Mouse (Mus musculus) liver, embryonic 15.5 days (tissue): ENCODE data around the gene Mpv17. TPM values are rescaled to one million over a fixed set of nuclear protein-coding genes. Genes with fewer than 3 reads are reported as not detected.

Source experiments
- ATAC-seq: fragments of 200-750 bp; cut with Nextera tagmentation; 2 replicates; pipeline ENCODE4 v1.8.0; 2017; ENCODE audit warnings: moderate number of reproducible peaks, mild to moderate bottlenecking, moderate library complexity; ENCODE audit not compliant: insufficient read depth
- H3K27ac ChIP-seq: fragments of 300-500 bp; sonication (generic); replicated peaks from 2 replicates; pipeline ENCODE4 v1.5.1; 2015; ENCODE audit warnings: mild to moderate bottlenecking, inconsistent platforms
- H3K27me3 ChIP-seq: fragments of 300-500 bp; sonication (generic); 2 replicates; pipeline ENCODE4 v1.6.1; 2015; ENCODE audit warnings: mild to moderate bottlenecking, inconsistent platforms
- H3K36me3 ChIP-seq: fragments of 300-500 bp; sonication (generic); replicated peaks from 2 replicates; pipeline ENCODE4 v1.6.1; 2015; ENCODE audit warnings: moderate library complexity, mild to moderate bottlenecking, inconsistent platforms
- H3K4me1 ChIP-seq: fragments of 300-500 bp; sonication (generic); replicated peaks from 2 replicates; pipeline ENCODE4 v1.6.1; 2015; ENCODE audit warnings: inconsistent platforms
- H3K4me2 ChIP-seq: fragments of 300-500 bp; sonication (generic); 2 replicates; pipeline ENCODE4 v1.6.1; 2015; ENCODE audit warnings: moderate library complexity, mild to moderate bottlenecking, inconsistent platforms
- H3K4me3 ChIP-seq: fragments of 300-500 bp; sonication (generic); replicated peaks from 2 replicates; pipeline ENCODE4 v1.5.1; 2015; ENCODE audit warnings: mild to moderate bottlenecking, inconsistent platforms
- H3K9ac ChIP-seq: fragments of 300-500 bp; sonication (generic); 2 replicates; pipeline ENCODE4 v1.6.1; 2015; ENCODE audit warnings: moderate library complexity, mild to moderate bottlenecking, inconsistent platforms
- H3K9me3 ChIP-seq: fragments of 300-500 bp; sonication (generic); replicated peaks from 2 replicates; pipeline ENCODE4 v1.6.1; 2016; ENCODE audit warnings: inconsistent platforms
- WGBS: fragments of 180-500 bp; shearing (Covaris S2); methylation state at CpG from one replicate; pipeline ENCODE4 v1.1.7; 2015; ENCODE audit warnings: mixed read lengths; ENCODE audit not compliant: insufficient replicate concordance; 5-methylcytosine and 5-hydroxymethylcytosine counted together
- polyA plus RNA-seq: library from polyadenylated mRNA; unstranded; fragments of >200 nt; fragmentation: Nextera tagmentation; extraction: Ambion mirVana; gene quantifications from 2 replicates; pipeline ENCODE4 v1.2.1, GENCODE M21; 2015

Mpv17 gene
- polyA plus RNA-seq, 1 experiment from 2014 or later: 18.8 TPM

- 0 out of 2 replicates have a peak, but pooled peaks cover 3% of the 10 kb centered on the region for H3K4me1 ChIP-seq
- no peaks in the 10 kb centered on the region for H3K9me3 ChIP-seq
- no peak within 1 kb of the TSS for H3K27ac ChIP-seq
- 0 out of 2 replicates have a peak, but pooled peaks cover 3% of the 10 kb centered on the region for H3K36me3 ChIP-seq
- no peak within 1 kb of the TSS for H3K4me2 ChIP-seq
- H3K9ac ChIP-seq: no peak within 1 kb of the TSS
- no peak for ATAC-seq
- peaks cover 69% of the 10 kb centered on the region for H3K27me3 ChIP-seq
- H3K4me3 ChIP-seq: no peak within 1 kb of the TSS
- WGBS: 3% methylated on average over 52 of the region's 52 CpGs
Measured at GRCm38 (mm10) chr5:31138241-31138967, 15.6 kb downstream of the Mpv17 start, which contains the start of gene Ucn. Ucn (minus strand) TSS chr5:31138829.

- H3K4me3 ChIP-seq: no peak overlapping the region
- peaks cover 71% of the 10 kb centered on the region for H3K27me3 ChIP-seq
- H3K9me3 ChIP-seq: no peaks in the 10 kb centered on the region
- ATAC-seq: no peak
- H3K4me2 ChIP-seq: no peak overlapping the region
- no peak overlapping the region for H3K9ac ChIP-seq
- H3K4me1 ChIP-seq: 0 out of 2 replicates have a peak, but pooled peaks cover 3% of the 10 kb centered on the region
- no peaks in the 10 kb centered on the region for H3K36me3 ChIP-seq
- no peak overlapping the region for H3K27ac ChIP-seq
- 4% methylated on average over 13 of the region's 13 CpGs for WGBS
Measured at GRCm38 (mm10) chr5:31137658-31138057, 16.4 kb downstream of the Mpv17 start.

GRCm38 (mm10) chr5:31136730-31137424 is 17.2 kb downstream of the Mpv17 start:
- Histone ChIP-seq H3K9ac (no peak overlapping the region), H3K36me3 (no peaks in the 10 kb centered on the region), H3K27ac (no peak overlapping the region), H3K4me3 (no peak overlapping the region), H3K4me2 (no peak overlapping the region), H3K9me3 (no peaks in the 10 kb centered on the region), H3K27me3 (peaks cover 71% of the 10 kb centered on the region), H3K4me1 (0 out of 2 replicates have a peak, but pooled peaks cover 3% of the 10 kb centered on the region)
- WGBS: 2% methylated on average over 33 of the region's 33 CpGs
- ATAC-seq: no peak

GRCm38 (mm10) chr5:31126050-31126449 is 28.0 kb downstream of the Mpv17 start:
- H3K4me3 ChIP-seq: no peak overlapping the region
- H3K36me3 ChIP-seq: no peaks in the 10 kb centered on the region
- whole genome bisulfite sequencing: 28% methylated on average over 5 of the region's 5 CpGs
- no peak for ATAC-seq
- no peaks in the 10 kb centered on the region for H3K9me3 ChIP-seq
- H3K9ac ChIP-seq: no peak overlapping the region
- no peaks in the 10 kb centered on the region for H3K4me1 ChIP-seq
- no peak overlapping the region for H3K27ac ChIP-seq
- H3K27me3 ChIP-seq: peaks cover 15% of the 10 kb centered on the region
- H3K4me2 ChIP-seq: no peak overlapping the region

- Histone ChIP-seq H3K4me3 (no peak overlapping the region), H3K9me3 (no peaks in the 10 kb centered on the region), H3K4me2 (no peak overlapping the region), H3K36me3 (no peaks in the 10 kb centered on the region), H3K27me3 (no peaks in the 10 kb centered on the region), H3K27ac (no peak overlapping the region), H3K4me1 (no peaks in the 10 kb centered on the region), H3K9ac (no peak overlapping the region)
- 40% methylated on average over 2 of the region's 2 CpGs for WGBS
- no peak for ATAC-seq
Measured at GRCm38 (mm10) chr5:31123481-31123880, 30.6 kb downstream of the Mpv17 start.

- Histone ChIP-seq H3K9me3 (no peaks in the 10 kb centered on the region), H3K36me3 (no peaks in the 10 kb centered on the region), H3K4me3 (no peak overlapping the region), H3K9ac (no peak overlapping the region), H3K27ac (no peak overlapping the region), H3K4me2 (no peak overlapping the region), H3K27me3 (peaks cover 10% of the 10 kb centered on the region), H3K4me1 (no peaks in the 10 kb centered on the region)
- no peak for ATAC-seq
- WGBS: 36% methylated on average over 8 of the region's 8 CpGs
Measured at GRCm38 (mm10) chr5:31121111-31121510, 32.9 kb downstream of the Mpv17 start.

GRCm38 (mm10) chr5:31116912-31117311 is 37.1 kb downstream of the Mpv17 start:
- Histone ChIP-seq H3K4me3 (no peak overlapping the region), H3K4me1 (no peaks in the 10 kb centered on the region), H3K27ac (no peak overlapping the region), H3K4me2 (no peak overlapping the region), H3K36me3 (no peaks in the 10 kb centered on the region), H3K9me3 (no peaks in the 10 kb centered on the region), H3K27me3 (peaks cover 10% of the 10 kb centered on the region), H3K9ac (no peak overlapping the region)
- 23% methylated on average over 10 of the region's 10 CpGs for WGBS
- no peak for ATAC-seq

- H3K27me3 ChIP-seq: peaks cover 10% of the 10 kb centered on the region
- 25% methylated on average over 3 of the region's 3 CpGs for WGBS
Measured at GRCm38 (mm10) chr5:31116354-31116753, 37.7 kb downstream of the Mpv17 start, which contains the start of gene Trim54. Trim54 (plus strand) TSS chr5:31116712.

GRCm38 (mm10) chr5:31110781-31111180 is 43.3 kb downstream of the Mpv17 start:
- no peak for ATAC-seq
- no peak overlapping the region for H3K9ac ChIP-seq
- no peaks in the 10 kb centered on the region for H3K36me3 ChIP-seq
- no peak overlapping the region for H3K4me2 ChIP-seq
- WGBS: 14% methylated on average over 7 of the region's 7 CpGs
- H3K4me3 ChIP-seq: no peak overlapping the region
- peaks cover 15% of the 10 kb centered on the region for H3K27me3 ChIP-seq
- H3K27ac ChIP-seq: no peak overlapping the region
- H3K9me3 ChIP-seq: no peaks in the 10 kb centered on the region
- no peaks in the 10 kb centered on the region for H3K4me1 ChIP-seq

More at GRCm38 (mm10) chr5:31116354-31116753, 37.7 kb downstream of the Mpv17 start, which contains the start of gene Trim54:
- H3K27ac ChIP-seq: no peak within 1 kb of the TSS
- H3K4me3 ChIP-seq: no peak within 1 kb of the TSS
- ATAC-seq: no peak
- no peak within 1 kb of the TSS for H3K9ac ChIP-seq
- H3K4me1 ChIP-seq: no peaks in the 10 kb centered on the region
- H3K36me3 ChIP-seq: no peaks in the 10 kb centered on the region
- no peaks in the 10 kb centered on the region for H3K9me3 ChIP-seq
- H3K4me2 ChIP-seq: no peak within 1 kb of the TSS

- Histone ChIP-seq H3K27me3 (peaks cover 30% of the 10 kb centered on the region), H3K4me1 (no peaks in the 10 kb centered on the region), H3K9ac (no peak within 1 kb of the TSS), H3K27ac (no peak within 1 kb of the TSS), H3K36me3 (no peaks in the 10 kb centered on the region), H3K9me3 (no peaks in the 10 kb centered on the region), H3K4me2 (no peak within 1 kb of the TSS), H3K4me3 (no peak within 1 kb of the TSS)
- 85% methylated on average over 18 of the region's 18 CpGs for WGBS
- no peak for ATAC-seq
Measured at GRCm38 (mm10) chr5:31108000-31108490, 46.0 kb downstream of the Mpv17 start, which contains the start of gene Slc30a3. Slc30a3 (minus strand) TSS chr5:31108237.

- Histone ChIP-seq H3K27me3 (peaks cover 37% of the 10 kb centered on the region), H3K9ac (no peak within 1 kb of the TSS), H3K4me3 (no peak within 1 kb of the TSS), H3K27ac (no peak within 1 kb of the TSS), H3K9me3 (no peaks in the 10 kb centered on the region), H3K4me1 (no peaks in the 10 kb centered on the region), H3K4me2 (no peak within 1 kb of the TSS), H3K36me3 (no peaks in the 10 kb centered on the region)
- ATAC-seq: no peak
- WGBS: 52% methylated on average over 9 of the region's 9 CpGs
Measured at GRCm38 (mm10) chr5:31105814-31106335, 48.2 kb downstream of the Mpv17 start, which contains the start of gene Dnajc5g. Dnajc5g (plus strand) TSS chr5:31106285.
